Comparison of ENCODE assay signal across 18 mouse cellular contexts in genomic region chr10:43409506-43410230, GRCm38 (mm10).
DNase-seq lines count a peak whose midpoint lies in the region; ATAC-seq and TF ChIP-seq lines count a peak whose summit lies in the region.
"Had no signal": no experiment of that assay in that cellular context is flagged by ENCODE, and none has a peak within 500 bp of the region (broad histone marks: within the 10 kb centered on the region; RNA-seq: fewer than 3 reads in every experiment).

No protein-coding gene starts in this region.

- no peaks in the 10 kb centered on the region for H3K9me3 ChIP-seq in lung, embryonic 14.5 days (ENCODE audit: low read depth, low read length)
- no peaks in the 10 kb centered on the region for H3K9me3 ChIP-seq in heart, embryonic 14.5 days (ENCODE audit: control insufficient read depth, low read length)
- no peaks in the 10 kb centered on the region for H3K9me3 ChIP-seq in midbrain, embryonic 15.5 days
- no peaks in the 10 kb centered on the region for H3K9me3 ChIP-seq in hindbrain, embryonic 16.5 days (ENCODE audit: control insufficient read depth, low read length)
- H3K9me3 ChIP-seq: embryonic facial prominence, embryonic 13.5 days; hindbrain, embryonic 10.5 days; limb, embryonic 15.5 days had no signal

- no peaks in the 10 kb centered on the region for H3K79me2 ChIP-seq in heart, adult 2 months (replicated peaks; ENCODE audit: control insufficient read depth, insufficient read depth, low read length)

- WGBS in lung, embryonic 14.5 days = 77% methylated on average over 10 of the region's 10 CpGs
- 39% methylated on average over 10 of the region's 10 CpGs for WGBS in heart, adult 2 months
- 44% methylated on average over 10 of the region's 10 CpGs for WGBS in heart, embryonic 14.5 days
- WGBS in midbrain, embryonic 15.5 days = 67% methylated on average over 10 of the region's 10 CpGs
- 72% methylated on average over 10 of the region's 10 CpGs for WGBS in hindbrain, embryonic 16.5 days

- H3K4me1 ChIP-seq in lung, embryonic 14.5 days (ENCODE audit: insufficient read depth) = no peaks in the 10 kb centered on the region; the same call in 1 of the 2 replicates
- peaks cover 1% of the 10 kb centered on the region; the same call in 1 of the 2 replicates for H3K4me1 ChIP-seq in heart, adult 2 months (ENCODE audit: control insufficient read depth, insufficient read depth, low read length)
- peaks cover 5 to 6% of the 10 kb centered on the region in 2 experiments; a peak in 1 of 4 replicates for H3K4me1 ChIP-seq in heart, embryonic 14.5 days (ENCODE audit: control insufficient read depth in 2 of 2, insufficient read depth in 2 of 2, low read length in 2 of 2)
- H3K4me1 ChIP-seq in midbrain, embryonic 15.5 days = no peaks in the 10 kb centered on the region
- no peaks in the 10 kb centered on the region for H3K4me1 ChIP-seq in hindbrain, embryonic 16.5 days (ENCODE audit: control insufficient read depth, insufficient read depth, low read depth, low read length)
- H3K4me1 ChIP-seq: embryonic facial prominence, embryonic 13.5 days; hindbrain, embryonic 10.5 days; limb, embryonic 15.5 days had no signal

- H3K36me3 ChIP-seq in lung, embryonic 14.5 days (ENCODE audit: insufficient read depth) = no peaks in the 10 kb centered on the region
- H3K36me3 ChIP-seq in heart, adult 2 months (ENCODE audit: control insufficient read depth, insufficient read depth, low read length) = no peaks in the 10 kb centered on the region
- H3K36me3 ChIP-seq in heart, embryonic 14.5 days (ENCODE audit: control insufficient read depth, insufficient read depth, low read length) = 0 out of 2 replicates have a peak, but pooled peaks cover 2% of the 10 kb centered on the region
- H3K36me3 ChIP-seq in midbrain, embryonic 15.5 days (replicated peaks) = no peaks in the 10 kb centered on the region
- H3K36me3 ChIP-seq in hindbrain, embryonic 16.5 days (ENCODE audit: control insufficient read depth, insufficient read depth, low read length) = no peaks in the 10 kb centered on the region

- H3K9ac ChIP-seq in lung, embryonic 14.5 days = no peak overlapping the region
- no peak overlapping the region for H3K9ac ChIP-seq in heart, adult 2 months (ENCODE audit: low read depth, low read length)
- no peak overlapping the region for H3K9ac ChIP-seq in heart, embryonic 14.5 days (ENCODE audit: low read length)
- H3K9ac ChIP-seq in midbrain, embryonic 15.5 days = no peak overlapping the region
- H3K9ac ChIP-seq in hindbrain, embryonic 16.5 days (ENCODE audit: low read depth, low read length) = no peak overlapping the region
- H3K9ac ChIP-seq: embryonic facial prominence, embryonic 13.5 days; limb, embryonic 15.5 days had no signal

- TF ChIP-seq EP300 in heart, adult 2 months (IDR thresholded peaks at IDR 0.05; ENCODE audit: insufficient read depth, low read depth, low read length) = no peak

- DNase-seq in lung, embryonic 14.5 days = peak; percentile 19
- no peak for DNase-seq in lung, postnatal 4 days
- peak in 1 of 2 experiments; percentile 33 for DNase-seq in heart, adult 2 months
- DNase-seq in adrenal gland, adult 18-20 months (ENCODE audit: low spot score in 2 of 2) = no peak
- DNase-seq: adrenal gland, postnatal 14 days; cerebellum, adult 2 months; gastrocnemius, postnatal 14 days; kidney, adult 8-10 months; kidney, postnatal 4 days; retina, postnatal 1 day; thymus, postnatal 4 days had no signal

- ATAC-seq in lung, embryonic 14.5 days (ENCODE audit: insufficient read depth) = no peak
- ATAC-seq in heart, embryonic 14.5 days (ENCODE audit: insufficient number of reproducible peaks, insufficient read depth, low FRiP score, low read depth) = no peak
- 0 out of 2 replicates have a peak, but pooled peaks have one; percentile 37 for ATAC-seq in midbrain, embryonic 15.5 days (replicated peaks)
- no peak for ATAC-seq in hindbrain, embryonic 16.5 days

- intact Hi-C loops in heart, adult 2 months (cut with DNase I) = no loop called here

- TF ChIP-seq CTCF in lung, embryonic 14.5 days (IDR thresholded peaks at IDR 0.05; ENCODE audit: low read depth) = no peak
- no peak for TF ChIP-seq CTCF in heart, adult 2 months (IDR thresholded peaks at IDR 0.05)

- no peaks in the 10 kb centered on the region for H3K27me3 ChIP-seq in lung, embryonic 14.5 days (ENCODE audit: insufficient read depth, low read length)
- no peaks in the 10 kb centered on the region for H3K27me3 ChIP-seq in heart, adult 2 months (ENCODE audit: control insufficient read depth, insufficient read depth, low read length)
- no peaks in the 10 kb centered on the region for H3K27me3 ChIP-seq in heart, embryonic 14.5 days (ENCODE audit: control insufficient read depth, insufficient read depth, low read length)
- no peaks in the 10 kb centered on the region for H3K27me3 ChIP-seq in midbrain, embryonic 15.5 days (replicated peaks)
- no peaks in the 10 kb centered on the region for H3K27me3 ChIP-seq in hindbrain, embryonic 16.5 days (replicated peaks; ENCODE audit: control insufficient read depth, insufficient read depth, low read length)
- H3K27me3 ChIP-seq: embryonic facial prominence, embryonic 13.5 days; limb, embryonic 15.5 days had no signal

- no peak overlapping the region for H3K27ac ChIP-seq in lung, embryonic 14.5 days (ENCODE audit: low read depth)
- H3K27ac ChIP-seq in heart, adult 2 months = peak overlapping the region; percentile 70
- peak overlapping the region; percentile 58 to 66; a peak in 3 of 4 replicates for H3K27ac ChIP-seq in heart, embryonic 14.5 days (replicated peaks in 1 of 2; ENCODE audit: control insufficient read depth in 1 of 2, insufficient read depth in 1 of 2, low read depth in 2 of 2, low read length in 2 of 2)
- H3K27ac ChIP-seq in midbrain, embryonic 15.5 days = no peak overlapping the region
- H3K27ac ChIP-seq in hindbrain, embryonic 16.5 days (ENCODE audit: low read depth, low read length) = no peak overlapping the region
- H3K27ac ChIP-seq: embryonic facial prominence, embryonic 13.5 days; hindbrain, embryonic 10.5 days; limb, embryonic 15.5 days; macrophage had no signal

- no peak overlapping the region for H3K4me3 ChIP-seq in lung, embryonic 14.5 days (ENCODE audit: low read depth, low read length)
- peak overlapping the region; percentile 22; the same call in 1 of the 2 replicates for H3K4me3 ChIP-seq in heart, adult 2 months
- no peak overlapping the region for H3K4me3 ChIP-seq in heart, embryonic 14.5 days (ENCODE audit: control insufficient read depth in 1 of 2, insufficient read depth in 1 of 2, low read depth in 1 of 2, low read length in 2 of 2)
- H3K4me3 ChIP-seq in midbrain, embryonic 15.5 days = no peak overlapping the region
- no peak overlapping the region for H3K4me3 ChIP-seq in hindbrain, embryonic 16.5 days (ENCODE audit: low read length)
- H3K4me3 ChIP-seq: embryonic facial prominence, embryonic 13.5 days; hindbrain, embryonic 10.5 days; limb, embryonic 15.5 days had no signal

- no peak overlapping the region for H3K4me2 ChIP-seq in lung, embryonic 14.5 days
- no peak overlapping the region for H3K4me2 ChIP-seq in heart, embryonic 14.5 days (ENCODE audit: low read length)
- no peak overlapping the region for H3K4me2 ChIP-seq in midbrain, embryonic 15.5 days
- H3K4me2 ChIP-seq in hindbrain, embryonic 16.5 days (ENCODE audit: low read length) = no peak overlapping the region
- H3K4me2 ChIP-seq: embryonic facial prominence, embryonic 13.5 days; limb, embryonic 15.5 days had no signal

- TF ChIP-seq POLR2A in heart, adult 2 months (IDR thresholded peaks at IDR 0.05; ENCODE audit: insufficient read depth, low read depth, low read length) = no peak

Comparison
In these comparisons a context has a peak if more than half of its experiments do, and no peak if none do; other contexts are left out.
1. H3K27ac ChIP-seq: peak in heart, adult 2 months (single experiment) and heart, embryonic 14.5 days (2 of 2); none in lung, embryonic 14.5 days (single experiment), midbrain, embryonic 15.5 days (single experiment) and hindbrain, embryonic 16.5 days (single experiment).